Mouse (Mus musculus) kidney, embryonic 16.5 days (tissue): ENCODE results near the gene Platr25. TPM values are rescaled to one million over a fixed set of nuclear protein-coding genes. Genes with fewer than 3 reads are reported as not detected.
"Not testable (repeated sequence)": the region's sequence is repeated elsewhere in the genome, so short reads cannot be mapped to it uniquely, and the experiment has no call there.

Source experiments
- ATAC-seq: fragments of 200-750 bp; cut with Nextera tagmentation; 2 replicates; pipeline ENCODE4 v1.8.0; 2017; ENCODE audit warnings: moderate TSS enrichment; ENCODE audit not compliant: low FRiP score, low TSS enrichment
- H3K27ac ChIP-seq: fragments of 300-500 bp; sonication (generic); 2 replicates; pipeline ENCODE4 v1.5.1; 2014; ENCODE audit warnings: low read length
- H3K27me3 ChIP-seq: fragments of 300-500 bp; sonication (generic); 2 replicates; pipeline ENCODE4 v1.6.1; 2014; ENCODE audit warnings: low read length, control low read depth, mixed read lengths; ENCODE audit not compliant: insufficient read depth
- H3K36me3 ChIP-seq: fragments of 300-500 bp; sonication (generic); 2 replicates; pipeline ENCODE4 v1.6.1; 2014; ENCODE audit warnings: low read length, control low read depth, mixed read lengths; ENCODE audit not compliant: insufficient read depth
- H3K4me1 ChIP-seq: fragments of 300-500 bp; sonication (generic); 2 replicates; pipeline ENCODE4 v1.6.1; 2014; ENCODE audit warnings: low read length, control low read depth, mixed read lengths; ENCODE audit not compliant: insufficient read depth
- H3K4me2 ChIP-seq: fragments of 300-500 bp; sonication (generic); replicated peaks from 2 replicates; pipeline ENCODE4 v1.6.1; 2014; ENCODE audit warnings: low read depth, low read length
- H3K4me3 ChIP-seq: fragments of 300-500 bp; sonication (generic); 2 replicates; pipeline ENCODE4 v1.5.1; 2014; ENCODE audit warnings: mild to moderate bottlenecking, low read length
- H3K9ac ChIP-seq: fragments of 300-500 bp; sonication (generic); replicated peaks from 2 replicates; pipeline ENCODE4 v1.6.1; 2014; ENCODE audit warnings: low read length
- H3K9me3 ChIP-seq: fragments of 300-500 bp; sonication (generic); 2 replicates; pipeline ENCODE4 v1.6.1; 2016; ENCODE audit warnings: low read length, control low read depth
- WGBS: fragments of 180-500 bp; shearing (Covaris S2); extraction: QIAGEN DNeasy Blood & Tissue Kit; methylation state at CpG from one replicate; pipeline ENCODE4 v1.1.7; 2014; 5-methylcytosine and 5-hydroxymethylcytosine counted together
- microRNA counts: library from miRNA; unstranded; fragments of <30 nt; microRNA quantifications from one replicate; lab custom pipeline; 2016
- microRNA-seq: library from miRNA; unstranded; fragments of <30 nt; microRNA quantifications from one replicate; pipeline ENCODE4, GENCODE M21; 2016
- polyA plus RNA-seq: library from polyadenylated mRNA; unstranded; fragments of >200 nt; fragmentation: Nextera tagmentation; extraction: Ambion mirVana; gene quantifications from 2 replicates; pipeline ENCODE4 v1.2.1, GENCODE M21; 2015

Platr25 gene
- polyA plus RNA-seq, 1 experiment from 2014 or later = 28.9 TPM

GRCm38 (mm10) chr13:62653369-62653743 lies 107.2 kb downstream of the Platr25 start:
- Histone ChIP-seq H3K9ac (peak overlapping the region; percentile 64), H3K4me1 (no peaks in the 10 kb centered on the region), H3K9me3 (0 out of 2 replicates have a peak, but pooled peaks cover 5% of the 10 kb centered on the region), H3K27me3 (no peaks in the 10 kb centered on the region), H3K4me2 (peak overlapping the region; percentile 55), H3K4me3 (peak overlapping the region; percentile 57), H3K27ac (no peak overlapping the region), H3K36me3 (no peaks in the 10 kb centered on the region)
- ATAC-seq = peak; percentile 92
- WGBS = 20% methylated on average over 8 of the region's 8 CpGs

DNA sequence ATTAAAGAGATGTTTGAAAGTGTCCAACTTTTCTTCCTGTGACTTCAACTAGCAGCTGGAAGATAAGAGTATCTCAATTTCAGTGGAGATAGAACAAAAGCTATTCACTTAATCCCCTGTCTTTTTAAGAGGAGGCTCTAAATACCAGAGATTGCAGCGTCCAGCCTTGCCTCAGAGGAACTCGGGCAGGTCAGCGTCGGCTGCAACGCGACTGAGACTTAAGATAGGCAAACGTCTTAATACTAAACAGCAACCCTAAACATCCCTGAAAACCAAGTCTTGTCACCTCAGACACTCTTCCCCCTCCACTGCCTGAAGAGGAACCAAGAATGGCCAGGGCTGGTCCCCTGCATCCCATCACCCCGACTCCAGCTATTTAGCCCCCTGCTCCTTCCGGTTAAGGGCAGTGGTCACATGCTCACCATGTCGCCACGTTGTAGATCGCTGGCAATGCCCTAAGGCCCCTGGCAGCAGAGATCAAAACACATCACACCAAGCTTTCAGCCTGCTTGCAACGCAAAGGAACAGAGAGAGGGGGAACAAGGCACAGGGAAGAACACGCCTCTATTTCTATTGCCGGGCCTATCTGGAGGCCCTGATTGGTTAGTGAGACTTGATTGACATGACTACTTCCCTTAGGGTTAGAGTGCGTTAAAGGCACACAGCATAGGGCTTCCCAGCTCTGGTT lies 107.7 kb downstream of the Platr25 start:
- Histone ChIP-seq H3K9ac (peak overlapping the region; percentile 64), H3K4me2 (peak overlapping the region; percentile 55), H3K4me3 (peak overlapping the region; percentile 57)
- not testable (repeated sequence) for H3K9me3 ChIP-seq, H3K27me3 ChIP-seq, H3K4me1 ChIP-seq, H3K27ac ChIP-seq, H3K36me3 ChIP-seq
- peak; percentile 100 for ATAC-seq
- 1% methylated on average over 16 of the region's 16 CpGs for WGBS

- not testable (repeated sequence) for H3K27me3 ChIP-seq, H3K9ac ChIP-seq, H3K36me3 ChIP-seq, ATAC-seq, H3K9me3 ChIP-seq, H3K4me3 ChIP-seq, H3K4me2 ChIP-seq, H3K4me1 ChIP-seq, H3K27ac ChIP-seq
- 33% methylated on average over 1 of the region's 1 CpGs for WGBS
These were observed 133.4 kb downstream of the Platr25 start for GRCm38 (mm10) chr13:62627071-62627470.

DNA sequence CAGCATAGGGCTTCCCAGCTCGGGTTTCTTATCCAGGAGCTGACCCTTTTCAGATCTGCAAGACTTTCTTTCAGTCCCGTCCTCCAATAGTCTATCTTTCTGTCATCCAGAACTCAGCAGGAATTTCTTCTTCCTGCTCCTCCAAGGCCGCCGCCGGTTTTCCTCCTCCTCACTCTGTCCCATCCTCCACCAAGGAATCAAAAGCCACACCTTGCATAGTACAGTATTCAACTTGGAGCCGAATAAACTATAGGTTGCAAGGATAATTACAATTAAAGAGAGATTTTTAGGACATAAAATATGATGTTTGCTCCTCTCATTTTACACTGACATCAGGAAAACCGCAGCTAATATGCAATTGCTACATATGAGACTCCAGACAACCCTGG lies 136.2 kb downstream of the Platr25 start:
- not testable (repeated sequence) for H3K9me3 ChIP-seq, H3K36me3 ChIP-seq, H3K27ac ChIP-seq, H3K27me3 ChIP-seq, H3K4me1 ChIP-seq
- H3K9ac ChIP-seq = peak overlapping the region; percentile 63
- H3K4me2 ChIP-seq = peak overlapping the region; percentile 54
- ATAC-seq = peak; percentile 88
- 7% methylated on average over 7 of the region's 7 CpGs for WGBS
- H3K4me3 ChIP-seq = peak overlapping the region; percentile 62

DNA sequence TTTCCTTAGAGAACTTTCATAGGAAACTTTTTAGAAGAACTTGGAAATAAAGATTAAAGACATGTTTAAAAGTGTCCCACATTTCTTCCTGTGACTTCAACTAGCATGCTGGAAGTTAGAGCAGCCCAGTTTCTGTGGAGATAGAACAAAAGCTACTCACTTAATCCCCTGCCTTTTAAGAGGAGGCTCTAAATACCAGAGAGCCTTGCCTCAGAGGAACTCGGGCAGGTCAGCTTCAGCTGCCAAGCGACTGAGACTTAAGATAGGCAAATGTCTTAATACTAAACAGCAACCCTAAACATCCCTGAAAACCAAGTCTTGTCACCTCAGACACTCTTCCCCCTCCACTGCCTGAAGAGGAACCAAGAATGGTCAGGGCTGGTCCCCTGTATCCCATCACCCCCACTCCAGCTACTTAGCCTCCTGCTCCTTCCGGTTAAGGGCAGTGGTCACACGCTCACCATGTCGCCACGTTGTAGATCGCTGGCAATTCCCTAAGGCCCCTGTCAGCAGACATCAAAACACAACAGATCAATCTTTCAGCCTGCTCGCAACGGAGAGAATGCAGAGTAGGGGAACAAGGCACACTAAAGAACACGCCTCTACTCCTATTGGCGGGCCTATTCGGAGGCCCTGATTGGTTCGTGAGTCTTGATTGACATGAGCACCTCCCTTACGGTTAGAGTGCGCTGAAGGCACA lies 136.8 kb downstream of the Platr25 start, which contains the start of gene 6720489N17Rik:
Gene 6720489N17Rik, minus strand, starts transcription at position 606 of the 700 bp plus-strand sequence.
- H3K9ac ChIP-seq = peak within 1 kb of the TSS; percentile 63
- H3K4me1 ChIP-seq, H3K36me3 ChIP-seq, H3K9me3 ChIP-seq, H3K27me3 ChIP-seq, H3K27ac ChIP-seq: not testable (repeated sequence)
- peak within 1 kb of the TSS; percentile 62 for H3K4me3 ChIP-seq
- peak; percentile 100 for ATAC-seq
- peak within 1 kb of the TSS; percentile 54 for H3K4me2 ChIP-seq
- WGBS = 0% methylated on average over 15 of the region's 15 CpGs

MicroRNAs within 50 kb of the gene (microRNA counts, 519-probe panel; counts per million panel counts)
- 104 counts per million, percentile 35 among the panel's probes with 10 or more counts for microRNA mmu-miR-713 (lab: Ali Mortazavi, UCI)

Small RNA genes lying within 50 kb of the gene (microRNA-seq; reads per million reads assigned to microRNA genes)
- gene Gm24020 = not detected
- not detected for gene Gm24588
- gene Mir713 = not detected

Other genes with a start within 250 kb of the Platr25 start
- not detected in 2 replicates for gene Zfp935, start 202.2 kb downstream of the Platr25 start, polyA plus RNA-seq
- gene Zfp934, start 189.5 kb downstream of the Platr25 start, polyA plus RNA-seq = 19.1 and 20.0 TPM in 2 replicates
- gene 6720489N17Rik, start 136.5 kb downstream of the Platr25 start, polyA plus RNA-seq = 11.6 and 15.0 TPM in 2 replicates
- gene Gm5141, start 25.1 kb upstream of the Platr25 start, polyA plus RNA-seq = 10.2 and 10.5 TPM in 2 replicates
- gene Fbp2, start 97.7 kb upstream of the Platr25 start, polyA plus RNA-seq = 23.3 and 28.9 TPM in 2 replicates
- 132 and 211 TPM in 2 replicates for gene Fbp1, start 127.6 kb upstream of the Platr25 start, polyA plus RNA-seq
- gene 2010111I01Rik, start 204.2 kb upstream of the Platr25 start, polyA plus RNA-seq = 146 and 147 TPM in 2 replicates